Mouse (Mus musculus): ENCODE measurements around the gene Ptpro.

GRCm38 (mm10) chr6:137413045-137413444 lies 160.9 kb downstream of the Ptpro start:
- TF ChIP-seq TAL1 (IDR thresholded peaks at IDR 0.05; ENCODE audit: low read length) (no peak), GATA1 (IDR thresholded peaks at IDR 0.05; ENCODE audit: low read length) (no peak)
